Mouse (Mus musculus) CH12.LX (cell line): ENCODE results near the gene Prr5l. TPM values are rescaled to one million over a fixed set of nuclear protein-coding genes. Genes with fewer than 3 reads are reported as not detected.

Experiments used
- DNase-seq: peaks from one replicate; pipeline ENCODE4 v3.0.0-alpha.2; 2013; ENCODE audit errors: extremely low read depth
- H3K27ac ChIP-seq: 2 replicates; pipeline ENCODE4 v1.5.1; 2012; ENCODE audit warnings: low read depth, mild to moderate bottlenecking, control low read depth, moderate library complexity; ENCODE audit not compliant: insufficient read depth
- H3K27me3 ChIP-seq: replicated peaks from 2 replicates; pipeline ENCODE3; 2012; ENCODE audit warnings: inconsistent platforms
- H3K36me3 ChIP-seq, 2 experiments: replicated peaks in 1 of 2; 2 replicates each; pipeline versions ENCODE3 to v1.6.1; 2012; ENCODE audit warnings: inconsistent platforms in 1 of 2, low read length in 1 of 2, mild to moderate bottlenecking in 1 of 2, mixed read lengths in 1 of 2, moderate library complexity in 1 of 2; ENCODE audit not compliant: control insufficient read depth in 1 of 2, insufficient read depth in 1 of 2
- H3K4me1 ChIP-seq, 2 experiments: 2 replicates each; pipeline ENCODE4 v1.6.1; 2012; ENCODE audit warnings: inconsistent platforms in 1 of 2, moderate library complexity in 1 of 2; ENCODE audit not compliant: insufficient read depth in 2 of 2, control insufficient read depth in 1 of 2
- H3K4me2 ChIP-seq: 2 replicates; pipeline ENCODE4 v1.6.1; 2012; ENCODE audit warnings: low read depth, mild to moderate bottlenecking, control low read depth; ENCODE audit not compliant: poor library complexity, insufficient read depth, severe bottlenecking
- H3K4me3 ChIP-seq, 3 experiments: fragments of 150-350 bp in 1 of 3; sonication (generic) in 1 of 3; replicated peaks in 1 of 3; 2 replicates each; pipeline versions ENCODE3 to v1.5.1; 2011 to 2012; ENCODE audit warnings: low read depth in 2 of 3, low read length in 2 of 3, mild to moderate bottlenecking in 2 of 3, moderate library complexity in 2 of 3, control low read depth in 1 of 3, improper control_type of control experiment in 1 of 3, inconsistent platforms in 1 of 3, mixed read lengths in 1 of 3; ENCODE audit not compliant: poor library complexity in 1 of 3
- H3K79me2 ChIP-seq: replicated peaks from 2 replicates; pipeline ENCODE4 v1.6.1; 2012; ENCODE audit warnings: mild to moderate bottlenecking, moderate library complexity; ENCODE audit not compliant: control insufficient read depth, poor library complexity, insufficient read depth, severe bottlenecking; ENCODE audit errors: extremely low read depth
- H3K9ac ChIP-seq: 2 replicates; pipeline ENCODE4 v1.6.1; 2012; ENCODE audit warnings: low read depth, mild to moderate bottlenecking, control low read depth, moderate library complexity; ENCODE audit not compliant: insufficient read depth
- H3K9me3 ChIP-seq: replicated peaks from 2 replicates; pipeline ENCODE3; 2012; ENCODE audit warnings: low read length, inconsistent platforms, mixed read lengths
- CTCF ChIP-seq, 2 experiments: IDR thresholded peaks in 1 of 2; conservative IDR thresholded peaks in 1 of 2; 2 replicates each; pipeline ENCODE4 v1.5.1; 2011 to 2012; ENCODE audit warnings: low read depth in 2 of 2, low read length in 2 of 2, improper control_type of control experiment in 1 of 2, inconsistent platforms in 1 of 2, mild to moderate bottlenecking in 1 of 2, moderate library complexity in 1 of 2
- ELF1 ChIP-seq: IDR thresholded peaks from 2 replicates; pipeline ENCODE4 v1.6.1; 2014; ENCODE audit warnings: low read depth, mild to moderate bottlenecking, inconsistent platforms, low read length, improper control_type of control experiment
- EP300 ChIP-seq: IDR thresholded peaks from 2 replicates; pipeline ENCODE4 v1.6.1; 2011; ENCODE audit warnings: low read length, improper control_type of control experiment
- GABPA ChIP-seq: IDR thresholded peaks from 2 replicates; pipeline ENCODE4 v1.6.1; 2012; ENCODE audit warnings: low read depth, low read length, improper control_type of control experiment, inconsistent platforms; ENCODE audit not compliant: insufficient replicate concordance
- HCFC1 ChIP-seq: IDR thresholded peaks from 2 replicates; pipeline ENCODE4 v1.6.1; 2012; ENCODE audit warnings: low read depth, mild to moderate bottlenecking, inconsistent platforms, low read length, improper control_type of control experiment
- IRF4 ChIP-seq: IDR thresholded peaks from 2 replicates; pipeline ENCODE4 v1.6.1; 2014; ENCODE audit warnings: low read depth, mild to moderate bottlenecking, inconsistent platforms, low read length, improper control_type of control experiment
- JUN ChIP-seq: IDR thresholded peaks from 2 replicates; pipeline ENCODE4 v1.6.1; 2011; ENCODE audit warnings: low read depth, mild to moderate bottlenecking, low read length, improper control_type of control experiment, moderate library complexity; ENCODE audit not compliant: insufficient read depth
- JUND ChIP-seq: conservative IDR thresholded peaks from 2 replicates; pipeline ENCODE4 v1.6.1; 2011; ENCODE audit warnings: low read depth, low read length, improper control_type of control experiment
- KAT2A ChIP-seq: IDR thresholded peaks from 2 replicates; pipeline ENCODE4 v1.6.1; 2012; ENCODE audit warnings: low read length, improper control_type of control experiment, inconsistent platforms; ENCODE audit not compliant: insufficient replicate concordance
- MAFK ChIP-seq: IDR thresholded peaks from 2 replicates; pipeline ENCODE4 v1.6.1; 2011; ENCODE audit warnings: low read length, improper control_type of control experiment; ENCODE audit not compliant: insufficient replicate concordance
- MAX ChIP-seq: IDR thresholded peaks from 2 replicates; pipeline ENCODE4 v1.6.1; 2011; ENCODE audit warnings: low read length, improper control_type of control experiment
- MAZ ChIP-seq: IDR thresholded peaks from 2 replicates; pipeline ENCODE4 v1.6.1; 2012; ENCODE audit warnings: low read depth, mild to moderate bottlenecking, inconsistent platforms, low read length, improper control_type of control experiment, moderate library complexity
- MEF2A ChIP-seq: IDR thresholded peaks from 2 replicates; pipeline ENCODE4 v1.6.1; 2014; ENCODE audit warnings: low read depth, mild to moderate bottlenecking, inconsistent platforms, low read length, improper control_type of control experiment, borderline replicate concordance
- MXI1 ChIP-seq: IDR thresholded peaks from 2 replicates; pipeline ENCODE4 v1.6.1; 2011; ENCODE audit warnings: mild to moderate bottlenecking, low read depth, low read length, improper control_type of control experiment
- MYC ChIP-seq: IDR thresholded peaks from 2 replicates; pipeline ENCODE4 v1.6.1; 2011; ENCODE audit warnings: low read depth, mild to moderate bottlenecking, improper control_type of control experiment, low read length
- NELFE ChIP-seq: IDR thresholded peaks from 2 replicates; pipeline ENCODE4 v1.6.1; 2011; ENCODE audit warnings: low read depth, low read length, improper control_type of control experiment
- POLR2A ChIP-seq: IDR thresholded peaks from 2 replicates; pipeline ENCODE4 v1.6.1; 2011; ENCODE audit warnings: low read depth, mild to moderate bottlenecking, improper control_type of control experiment, low read length
- POLR2AphosphoS2 ChIP-seq: IDR thresholded peaks from 2 replicates; pipeline ENCODE4 v1.6.1; 2011; ENCODE audit warnings: low read depth, low read length, improper control_type of control experiment
- RAD21 ChIP-seq: IDR thresholded peaks from 2 replicates; pipeline ENCODE4 v1.6.1; 2011; ENCODE audit warnings: low read depth, mild to moderate bottlenecking, low read length, improper control_type of control experiment, moderate library complexity
- SIN3A ChIP-seq: IDR thresholded peaks from 2 replicates; pipeline ENCODE4 v1.6.1; 2012; ENCODE audit warnings: low read length, improper control_type of control experiment, inconsistent platforms
- SMC3 ChIP-seq: IDR thresholded peaks from 2 replicates; pipeline ENCODE4 v1.6.1; 2011; ENCODE audit warnings: low read depth, low read length, improper control_type of control experiment
- TCF12 ChIP-seq: IDR thresholded peaks from 2 replicates; pipeline ENCODE4 v1.6.1; 2014; ENCODE audit warnings: low read depth, mild to moderate bottlenecking, inconsistent platforms, low read length, improper control_type of control experiment
- UBTF ChIP-seq: IDR thresholded peaks from 2 replicates; pipeline ENCODE4 v1.6.1; 2012; ENCODE audit warnings: low read depth, mild to moderate bottlenecking, inconsistent platforms, low read length, improper control_type of control experiment, moderate library complexity
- ZKSCAN1 ChIP-seq: IDR thresholded peaks from 2 replicates; pipeline ENCODE4 v1.6.1; 2012; ENCODE audit warnings: low read depth, inconsistent platforms, low read length, improper control_type of control experiment, borderline replicate concordance
- ZMIZ1 ChIP-seq: IDR thresholded peaks from 2 replicates; pipeline ENCODE4 v1.6.1; 2012; ENCODE audit warnings: low read depth, mild to moderate bottlenecking, inconsistent platforms, low read length, improper control_type of control experiment
- dilution Hi-C: fragments of 300-500 bp; cut with MboI; formaldehyde crosslinking; loops from 2 replicates; pipeline ENCODE4 v1.14.3; 2020; ENCODE audit warnings: low sequenced_read_pairs; ENCODE audit not compliant: extremely low pct_unique_long_range_greater_than_20kb, extremely low pct_ligation_motif_present
- in situ Hi-C: fragments of 300-500 bp; cut with MboI; formaldehyde crosslinking; loops from 3 replicates; pipeline ENCODE4 v1.14.3; 2019; ENCODE audit warnings: low sequenced_read_pairs, low pct_ligation_motif_present, low pct_unique_long_range_greater_than_20kb, mixed read lengths
- polyA plus RNA-seq: library from polyadenylated mRNA; unstranded; fragments of >175 nt; gene quantifications from 2 replicates; pipeline ENCODE4 v1.2.1, GENCODE M21; 2012; ENCODE audit warnings: low read depth; ENCODE audit not compliant: insufficient read length
- total RNA-seq, 2 experiments: library from RNA; depleted of rRNA; stranded (reverse); fragments of 300-350 nt in 1 of 2; fragments of >200 nt in 1 of 2; gene quantifications; 2 replicates each; pipeline ENCODE4 v1.2.3; 2012 to 2014

Prr5l gene
- total and polyA plus RNA-seq, 3 experiments, result 0.21 to 0.93 TPM; not detected in 1

GRCm38 (mm10) chr2:101678236-101679021 lies 204.4 kb downstream of the Prr5l start, which contains the start of gene Traf6:
Gene Traf6, plus strand, starts transcription at chr2:101678429.
- Histone ChIP-seq H3K27ac (no peak within 1 kb of the TSS; the same call in 1 of the 2 replicates), H3K4me2 (peak within 1 kb of the TSS; percentile 79), H3K4me3 (peak within 1 kb of the TSS; percentile 66 to 99 (median 87)), H3K27me3 (peaks cover 23% of the 10 kb centered on the region), H3K9me3 (no peaks in the 10 kb centered on the region), H3K79me2 (peaks cover 26% of the 10 kb centered on the region), H3K9ac (peak within 1 kb of the TSS; percentile 77), H3K36me3 (peaks cover 4 to 21% of the 10 kb centered on the region in 2 experiments), H3K4me1 (peaks cover 0 to 14% of the 10 kb centered on the region in 2 experiments; a peak in 2 of 4 replicates)
- in situ Hi-C loops (no loop called here), dilution Hi-C loops (no loop called here)
- TF ChIP-seq JUND (no peak), IRF4 (peak; percentile 57; the same call in 1 of the 2 replicates), HCFC1 (peak; percentile 86), CTCF (conservative IDR thresholded peaks at IDR 0.05 in 1 of 2, IDR thresholded peaks at IDR 0.05 in 1 of 2; ENCODE audit: low read depth in 2 of 2, low read length in 2 of 2) (peak in 1 of 2 experiments; percentile 83; a peak in 2 of 4 replicates), JUN (no peak), ELF1 (peak; percentile 95), KAT2A (peak; percentile 71; the same call in 1 of the 2 replicates), UBTF (peak; percentile 61; the same call in 1 of the 2 replicates), ZMIZ1 (peak; percentile 80; the same call in 1 of the 2 replicates), POLR2AphosphoS2 (peak; percentile 65; the same call in 1 of the 2 replicates), GABPA (peak; percentile 93), NELFE (peak; percentile 83; the same call in 1 of the 2 replicates), EP300 (no peak), MEF2A (0 out of 2 replicates have a peak, but pooled peaks have one; percentile 35), MYC (no peak), MAX (no peak), POLR2A (peak; percentile 87), MAFK (no peak), MAZ (peak; percentile 81; the same call in 1 of the 2 replicates), TCF12 (peak; percentile 87), SIN3A (peak; percentile 90), RAD21 (no peak), SMC3 (0 out of 2 replicates have a peak, but pooled peaks have one; percentile 6), MXI1 (peak; percentile 83), ZKSCAN1 (no peak)
- DNase-seq, result peak; percentile 79
